Mouse (Mus musculus) megakaryocyte-erythroid progenitor cell, adult 5-6 weeks (primary cell): Measurements from ENCODE around the gene Zfp410. TPM values are rescaled to one million over a fixed set of nuclear protein-coding genes. Genes with fewer than 3 reads are reported as not detected.

Experiments
- total RNA-seq, 2 experiments: library from RNA; stranded (forward) in 1 of 2; stranded (reverse) in 1 of 2; fragments of 200-1000, 215-1000 nt in 1 of 2; fragments of >200 nt in 1 of 2; fragmentation: Nextera tagmentation in 1 of 2; gene quantifications; 2 replicates each; pipeline ENCODE4 v1.2.3; 2014 to 2017

Zfp410 gene
- total RNA-seq, 2 experiments from 2014 or later, result 63.0 to 91.4 TPM

Other genes with a start within 250 kb of the Zfp410 start
- gene Acot5, start 247.5 kb upstream of the Zfp410 start, total RNA-seq (2014; fragmentation: Nextera tagmentation), result not detected in 2 replicates
- not detected in 2 replicates for gene Acot5, start 247.5 kb upstream of the Zfp410 start, total RNA-seq (2017)
- gene Acot6, start 216.2 kb upstream of the Zfp410 start, total RNA-seq (2014; fragmentation: Nextera tagmentation), result 6.9 and 11.3 TPM in 2 replicates
- 4.1 and 4.7 TPM in 2 replicates for gene Acot6, start 216.2 kb upstream of the Zfp410 start, total RNA-seq (2017)
- 0.26 and 3.9 TPM in 2 replicates for gene Dnal1, start 202.5 kb upstream of the Zfp410 start, total RNA-seq (2014; fragmentation: Nextera tagmentation)
- 1.4 and 2.3 TPM in 2 replicates for gene Dnal1, start 202.5 kb upstream of the Zfp410 start, total RNA-seq (2017)
- not detected in 2 replicates for gene Pnma1, start 168.4 kb upstream of the Zfp410 start, total RNA-seq (2014; fragmentation: Nextera tagmentation)
- gene Pnma1, start 168.4 kb upstream of the Zfp410 start, total RNA-seq (2017), result 1.2 TPM in 1 of 2 replicates, not detected in the other
- gene Elmsan1, start 98.0 kb upstream of the Zfp410 start, total RNA-seq (2014; fragmentation: Nextera tagmentation), result 29.6 and 42.1 TPM in 2 replicates
- 12.9 and 13.2 TPM in 2 replicates for gene Elmsan1, start 98.0 kb upstream of the Zfp410 start, total RNA-seq (2017)
- 35.1 and 43.9 TPM in 2 replicates for gene Ptgr2, start 31.6 kb upstream of the Zfp410 start, total RNA-seq (2014; fragmentation: Nextera tagmentation)
- 72.3 and 96.3 TPM in 2 replicates for gene Ptgr2, start 31.6 kb upstream of the Zfp410 start, total RNA-seq (2017)
- gene Coq6, start 44.8 kb downstream of the Zfp410 start, total RNA-seq (2014; fragmentation: Nextera tagmentation), result 24.5 and 55.2 TPM in 2 replicates
- gene Coq6, start 44.8 kb downstream of the Zfp410 start, total RNA-seq (2017), result 24.3 and 40.0 TPM in 2 replicates
- gene Fam161b, start 45.0 kb downstream of the Zfp410 start, total RNA-seq (2014; fragmentation: Nextera tagmentation), result 3.3 and 7.8 TPM in 2 replicates
- 3.9 and 6.2 TPM in 2 replicates for gene Fam161b, start 45.0 kb downstream of the Zfp410 start, total RNA-seq (2017)
- gene Entpd5, start 92.2 kb downstream of the Zfp410 start, total RNA-seq (2014; fragmentation: Nextera tagmentation), result 11.8 and 13.6 TPM in 2 replicates
- gene Entpd5, start 92.2 kb downstream of the Zfp410 start, total RNA-seq (2017), result 14.5 and 26.4 TPM in 2 replicates
- gene Bbof1, start 92.2 kb downstream of the Zfp410 start, total RNA-seq (2014; fragmentation: Nextera tagmentation), result 1.1 and 2.0 TPM in 2 replicates
- gene Bbof1, start 92.2 kb downstream of the Zfp410 start, total RNA-seq (2017), result 4.5 and 7.6 TPM in 2 replicates
- gene Rnf113a2, start 100.3 kb downstream of the Zfp410 start, total RNA-seq (2014; fragmentation: Nextera tagmentation), result 24.5 and 30.2 TPM in 2 replicates
- 34.9 and 35.0 TPM in 2 replicates for gene Rnf113a2, start 100.3 kb downstream of the Zfp410 start, total RNA-seq (2017)
- 7.5 and 11.2 TPM in 2 replicates for gene Aldh6a1, start 134.2 kb downstream of the Zfp410 start, total RNA-seq (2014; fragmentation: Nextera tagmentation)
- 7.0 and 11.3 TPM in 2 replicates for gene Aldh6a1, start 134.2 kb downstream of the Zfp410 start, total RNA-seq (2017)
- gene Lin52, start 134.6 kb downstream of the Zfp410 start, total RNA-seq (2014; fragmentation: Nextera tagmentation), result 17.0 and 20.2 TPM in 2 replicates
- 12.6 and 16.5 TPM in 2 replicates for gene Lin52, start 134.6 kb downstream of the Zfp410 start, total RNA-seq (2017)